Mouse (Mus musculus): ENCODE measurements at regions not wholly inside any gene's neighbourhood (a gene's known extent, or its start where the extent isn't known, plus 50 kb on each side); places are given as distances from the start of the nearest gene placed in this dataset.

DNA sequence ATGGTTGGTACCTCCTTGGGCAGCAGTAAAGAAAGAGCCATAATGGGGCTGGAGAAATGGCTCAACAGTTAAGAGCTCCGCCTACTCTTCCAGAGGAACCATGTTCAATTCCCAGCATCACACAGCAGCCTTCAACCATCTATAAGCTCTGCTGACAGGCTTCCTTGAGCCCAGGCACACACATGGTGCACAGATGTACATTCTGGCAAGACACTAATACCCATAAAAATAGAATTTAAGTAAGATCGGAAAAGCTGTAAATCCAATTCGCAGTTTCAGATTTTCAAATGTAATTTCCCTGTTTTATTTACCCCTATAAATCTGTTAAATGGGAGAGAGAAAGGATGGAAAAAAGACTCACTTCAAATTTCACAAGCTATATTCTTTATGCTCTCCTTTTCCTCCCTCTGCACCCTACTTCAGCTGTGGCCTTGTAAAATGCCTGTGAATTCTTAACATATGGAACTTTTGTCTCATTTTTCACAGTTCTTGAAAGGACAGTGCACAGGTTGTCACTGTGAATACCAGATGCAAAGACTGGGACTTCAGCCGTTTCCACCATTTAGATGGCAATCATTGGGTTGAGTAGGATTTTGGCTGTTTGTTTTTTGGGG is 58.5 kb upstream of the Ccdc90b start:
- no peak for DNase-seq (ENCODE audit: low spot score in 2 of 2)

GRCm38 (mm10) chr7:92506378-92506777 is 54.6 kb upstream of the Ccdc90b start:
- peak in 1 of 2 experiments; percentile 4 for DNase-seq (ENCODE audit: low spot score in 2 of 2)

DNA sequence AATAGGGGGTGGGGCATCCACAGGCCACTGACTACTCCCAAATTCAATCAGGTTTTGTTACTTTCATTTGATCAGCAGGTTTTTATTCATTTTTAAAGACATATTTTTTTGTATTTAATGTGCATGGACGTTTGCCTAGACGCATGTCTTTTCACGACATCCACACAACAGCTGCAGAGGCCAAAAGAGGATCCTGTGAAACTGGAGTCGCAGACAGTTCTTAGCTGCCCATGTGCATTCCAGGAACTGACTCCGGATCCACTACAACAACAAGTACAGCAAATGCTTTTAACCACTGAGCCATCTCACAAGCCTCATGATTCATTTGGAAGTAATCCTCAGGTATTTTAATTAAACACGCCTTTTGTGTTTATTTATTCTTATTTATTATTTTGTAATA is 51.9 kb upstream of the Ccdc90b start:
- no peak for DNase-seq (ENCODE audit: low spot score in 2 of 2)

Measured in left cerebral cortex, adult 9 months (tissue).